Mouse (Mus musculus) limb, embryonic 14.5 days (tissue): ENCODE measurements around the gene Mphosph10. TPM values are rescaled to one million over a fixed set of nuclear protein-coding genes. Genes with fewer than 3 reads are reported as not detected.
A peak's percentile ranks its signal among the peaks of the same experiment; 100 is the strongest.

Experiments
- ATAC-seq: fragments of 200-750 bp; cut with Nextera tagmentation; 2 replicates; pipeline ENCODE4 v1.8.0; 2017; ENCODE audit warnings: low read depth, moderate number of reproducible peaks, moderate TSS enrichment; ENCODE audit not compliant: low FRiP score
- DNase-seq: peaks from one replicate; pipeline ENCODE4 v3.0.0-alpha.2; 2015; ENCODE audit warnings: low spot score
- H3K27ac ChIP-seq: fragments of 300-500 bp; sonication (generic); replicated peaks from 2 replicates; pipeline ENCODE4 v1.5.1; 2014; ENCODE audit warnings: low read depth, mild to moderate bottlenecking, low read length, moderate library complexity, mixed read lengths
- H3K27me3 ChIP-seq: fragments of 300-500 bp; sonication (generic); 2 replicates; pipeline ENCODE4 v1.6.1; 2014; ENCODE audit warnings: low read length, mixed read lengths; ENCODE audit not compliant: control insufficient read depth, insufficient read depth
- H3K36me3 ChIP-seq: fragments of 300-500 bp; sonication (generic); 2 replicates; pipeline ENCODE4 v1.6.1; 2014; ENCODE audit warnings: mild to moderate bottlenecking, low read length, moderate library complexity, mixed read lengths; ENCODE audit not compliant: control insufficient read depth, insufficient read depth
- H3K4me1 ChIP-seq: fragments of 300-500 bp; sonication (generic); 2 replicates; pipeline ENCODE4 v1.6.1; 2014; ENCODE audit warnings: antibody characterized with exemption, low read length, mixed read lengths; ENCODE audit not compliant: control insufficient read depth, insufficient read depth
- H3K4me2 ChIP-seq: fragments of 300-500 bp; sonication (generic); replicated peaks from 2 replicates; pipeline ENCODE4 v1.6.1; 2014; ENCODE audit warnings: low read depth, mild to moderate bottlenecking, low read length, moderate library complexity; ENCODE audit not compliant: severe bottlenecking
- H3K4me3 ChIP-seq: fragments of 300-500 bp; sonication (generic); replicated peaks from 2 replicates; pipeline ENCODE4 v1.5.1; 2014; ENCODE audit warnings: low read length
- H3K9ac ChIP-seq: fragments of 300-500 bp; sonication (generic); 2 replicates; pipeline ENCODE4 v1.6.1; 2014; ENCODE audit warnings: mild to moderate bottlenecking, low read depth, low read length, moderate library complexity; ENCODE audit not compliant: severe bottlenecking
- H3K9me3 ChIP-seq: fragments of 300-500 bp; sonication (generic); 2 replicates; pipeline ENCODE4 v1.6.1; 2016; ENCODE audit warnings: low read length; ENCODE audit not compliant: control insufficient read depth
- POLR2A ChIP-seq: fragments of 200-500 bp; IDR thresholded peaks from 2 replicates; pipeline ENCODE4 v1.8.0; 2012; ENCODE audit warnings: inconsistent platforms, mild to moderate bottlenecking, moderate library complexity, borderline replicate concordance; ENCODE audit not compliant: insufficient read depth, insufficient read length; ENCODE audit errors: extremely low read depth
- WGBS: fragments of 180-500 bp; shearing (Covaris S2); extraction: QIAGEN DNeasy Blood & Tissue Kit; methylation state at CpG from one replicate; pipeline ENCODE4 v1.1.7; 2014; 5-methylcytosine and 5-hydroxymethylcytosine counted together
- polyA plus RNA-seq, 2 experiments: library from polyadenylated mRNA; depleted of rRNA in 1 of 2; stranded (reverse) in 1 of 2; unstranded in 1 of 2; fragments of >200 nt; fragmentation: Nextera tagmentation in 1 of 2; extraction: Ambion mirVana in 1 of 2; gene quantifications; 2 replicates each; pipeline versions ENCODE4 v1.2.1 to v1.2.3; 2012 to 2014

Mphosph10 gene
- polyA plus RNA-seq (2012; rRNA removed) (8.7 and 20.6 TPM in 2 replicates), polyA plus RNA-seq (2014; fragmentation: Nextera tagmentation; extraction: Ambion mirVana) (38.9 and 39.6 TPM in 2 replicates)

DNA sequence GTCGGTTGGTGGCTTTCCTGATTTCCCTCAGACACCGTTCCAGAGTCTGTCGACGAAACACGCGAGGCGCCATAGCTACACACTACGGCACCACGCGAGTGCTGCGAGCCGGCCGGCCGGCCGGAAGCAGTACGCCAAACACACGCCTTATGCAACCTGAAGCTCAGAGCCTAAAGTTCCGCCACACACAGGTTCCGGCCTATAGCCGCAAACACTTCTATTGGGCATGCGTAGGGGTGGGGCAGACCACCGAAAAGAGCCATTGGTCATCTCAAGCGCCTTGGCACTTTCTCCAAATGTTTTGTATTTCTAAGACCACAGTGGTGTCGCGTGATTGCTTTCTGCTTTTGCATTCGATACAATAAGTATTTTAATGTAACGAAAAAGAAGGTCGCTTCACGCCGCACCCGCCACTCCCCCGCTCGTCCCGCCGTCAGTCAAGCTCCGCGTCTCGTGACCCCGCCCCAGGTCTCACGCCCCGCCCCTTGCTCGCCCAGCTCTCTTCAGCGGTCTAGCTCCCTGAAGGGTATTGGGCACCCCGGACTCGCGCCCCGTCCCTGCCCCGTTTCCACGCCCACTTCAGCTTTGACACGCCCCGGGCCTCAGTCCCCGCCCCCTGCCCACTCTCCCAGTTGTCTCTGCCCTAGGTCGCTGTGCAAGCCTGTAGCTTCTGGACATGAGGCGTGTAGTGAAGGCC, at the start of gene Mphosph10, which contains the start of gene Mcee:
TSS of gene Mphosph10 (minus strand) at position 147 of the 697 bp plus-strand sequence.
TSS of gene Mcee (plus strand) at position 486 of the 697 bp plus-strand sequence.
- ATAC-seq (peak; percentile 99), DNase-seq (peak; percentile 93)
- Histone ChIP-seq H3K9ac (peak within 1 kb of the TSS; percentile 72), H3K27me3 (no peaks in the 10 kb centered on the region), H3K4me3 (peak within 1 kb of the TSS; percentile 74), H3K4me1 (peaks cover 4% of the 10 kb centered on the region; the same call in 1 of the 2 replicates), H3K36me3 (peaks cover 23% of the 10 kb centered on the region), H3K4me2 (peak within 1 kb of the TSS; percentile 94), H3K9me3 (no peaks in the 10 kb centered on the region), H3K27ac (peak within 1 kb of the TSS; percentile 85)
- under 1% methylated on average over 54 of the region's 54 CpGs for WGBS
- peak; percentile 90; the same call in 1 of the 2 replicates for TF ChIP-seq POLR2A

DNA sequence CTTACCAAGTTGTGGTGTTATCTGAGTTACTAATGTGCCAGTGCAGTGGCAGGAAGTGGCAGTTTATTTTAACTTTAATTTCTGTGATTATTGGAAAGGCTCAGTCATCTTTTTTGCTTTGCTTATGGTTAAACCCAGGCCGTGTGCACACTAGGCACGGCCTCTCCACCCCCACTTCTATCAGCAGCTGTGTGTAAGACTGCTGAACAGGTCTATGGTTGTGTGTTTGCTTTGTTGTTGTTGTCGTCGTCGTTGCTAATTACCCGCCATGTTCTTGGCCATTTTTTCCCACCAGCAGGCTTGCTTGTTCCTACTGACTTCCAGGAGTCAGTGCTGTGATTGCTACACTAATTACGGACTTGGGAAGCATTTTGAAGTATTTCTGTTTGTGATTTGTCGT, 48.5 kb upstream of the Mphosph10 start:
- Histone ChIP-seq H3K27ac (no peak overlapping the region), H3K4me2 (no peak overlapping the region), H3K36me3 (no peaks in the 10 kb centered on the region), H3K9ac (no peak overlapping the region), H3K9me3 (no peaks in the 10 kb centered on the region), H3K27me3 (no peaks in the 10 kb centered on the region), H3K4me3 (no peak overlapping the region), H3K4me1 (no peaks in the 10 kb centered on the region)
- ATAC-seq: no peak
- 80% methylated on average over 8 of the region's 8 CpGs for WGBS
- no peak for TF ChIP-seq POLR2A
- DNase-seq: no peak

DNA sequence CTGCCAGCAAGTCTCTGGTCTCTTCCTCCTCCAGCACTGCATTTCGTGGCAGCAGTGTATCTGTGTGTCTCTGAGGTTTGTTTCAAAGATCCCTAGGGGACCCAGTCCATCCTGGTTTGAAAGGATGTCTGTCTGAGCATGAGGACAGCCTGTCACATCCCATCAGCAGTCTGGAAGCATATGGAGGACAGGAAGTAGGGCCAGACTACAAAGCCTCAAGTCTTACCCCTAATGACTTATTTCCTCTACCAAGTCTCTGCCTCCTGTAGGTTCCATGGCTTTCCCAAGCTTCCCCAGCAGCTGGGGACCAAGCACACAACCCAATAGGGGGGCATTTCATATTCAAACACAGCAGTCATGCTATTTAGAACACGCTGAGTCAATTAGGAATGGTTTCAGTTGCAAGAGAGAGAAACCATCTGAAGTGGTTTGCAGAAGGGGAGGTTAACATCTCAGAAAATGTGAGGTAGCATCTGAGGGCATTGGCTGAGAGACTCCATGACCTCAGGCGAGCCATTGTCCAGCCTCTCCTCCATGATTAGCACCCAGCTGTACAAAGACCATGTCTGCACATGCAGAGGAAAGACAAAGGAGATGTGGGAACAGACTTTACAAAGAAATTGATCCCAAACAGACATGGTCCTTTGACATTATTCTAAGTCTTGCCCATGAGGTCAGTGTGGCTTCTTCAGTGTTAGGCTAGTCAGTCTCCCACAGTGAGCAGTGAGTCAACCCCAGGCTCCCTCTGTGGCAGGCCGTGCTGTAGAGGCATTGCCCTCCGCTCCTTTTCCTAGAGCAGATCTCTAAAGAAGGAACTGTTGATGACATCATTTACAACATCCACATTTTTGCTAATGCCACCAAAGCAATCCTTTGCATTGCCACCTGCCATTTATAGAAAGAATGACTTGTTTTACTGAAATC, 47.8 kb upstream of the Mphosph10 start:
- H3K4me1 ChIP-seq: no peaks in the 10 kb centered on the region

DNA sequence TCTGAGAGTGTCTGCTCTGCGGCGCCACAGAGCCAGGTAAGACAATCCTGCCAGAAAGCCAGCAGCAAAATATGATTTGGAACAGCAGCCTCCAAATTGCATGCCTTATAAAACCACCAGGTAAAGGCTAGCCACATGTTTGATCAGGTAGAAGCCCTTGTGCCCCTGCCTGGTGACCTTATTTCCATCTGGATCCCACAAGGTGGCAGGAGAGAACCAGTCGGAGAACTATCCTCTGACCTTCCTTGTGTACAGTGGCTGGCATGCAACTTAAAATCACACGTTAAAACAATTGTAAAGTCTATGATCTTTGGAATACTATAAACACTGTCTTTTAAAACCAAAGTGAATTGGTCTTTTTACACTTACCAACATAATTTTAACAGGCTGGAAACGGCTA, 32.8 kb upstream of the Mphosph10 start:
- Histone ChIP-seq H3K36me3 (no peaks in the 10 kb centered on the region), H3K4me3 (no peak overlapping the region), H3K4me2 (no peak overlapping the region), H3K9ac (no peak overlapping the region), H3K9me3 (no peaks in the 10 kb centered on the region), H3K27ac (no peak overlapping the region), H3K27me3 (no peaks in the 10 kb centered on the region), H3K4me1 (no peaks in the 10 kb centered on the region)
- 53% methylated on average over 5 of the region's 5 CpGs for WGBS
- ATAC-seq: no peak
- no peak for TF ChIP-seq POLR2A
- DNase-seq: no peak

More for the DNA sequence above, 47.8 kb upstream of the Mphosph10 start:
- Histone ChIP-seq H3K36me3 (no peaks in the 10 kb centered on the region), H3K27me3 (no peaks in the 10 kb centered on the region), H3K9me3 (no peaks in the 10 kb centered on the region), H3K4me3 (no peak overlapping the region), H3K4me2 (no peak overlapping the region), H3K9ac (no peak overlapping the region), H3K27ac (no peak overlapping the region)
- no peak for ATAC-seq
- DNase-seq: no peak
- 60% methylated on average over 5 of the region's 5 CpGs for WGBS
- no peak for TF ChIP-seq POLR2A

DNA sequence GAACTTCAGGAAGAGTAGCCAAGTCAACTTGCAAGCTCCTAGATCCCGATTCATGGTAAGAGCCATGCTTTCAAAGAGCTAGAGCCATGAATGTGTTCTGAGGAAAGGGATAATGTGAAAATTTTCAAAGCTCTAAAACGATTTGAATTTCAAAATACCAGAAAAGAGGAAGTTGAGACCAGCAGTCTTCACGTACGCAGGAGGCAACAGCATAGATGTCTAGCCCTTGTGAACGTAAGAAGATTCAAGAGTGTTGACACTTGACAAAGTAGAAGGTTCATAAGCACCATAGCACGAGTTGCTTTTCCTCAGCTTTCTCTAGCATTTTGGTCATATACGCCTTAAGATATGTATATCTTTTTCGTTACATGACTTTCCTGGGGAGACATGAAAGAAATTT, 11.9 kb upstream of the Mphosph10 start:
- WGBS: 93% methylated on average over 8 of the region's 8 CpGs
- Histone ChIP-seq H3K9ac (no peak overlapping the region), H3K4me2 (no peak overlapping the region), H3K9me3 (no peaks in the 10 kb centered on the region), H3K4me1 (no peaks in the 10 kb centered on the region), H3K27ac (no peak overlapping the region), H3K27me3 (no peaks in the 10 kb centered on the region), H3K36me3 (no peaks in the 10 kb centered on the region; the same call in 1 of the 2 replicates), H3K4me3 (no peak overlapping the region)
- no peak for ATAC-seq
- no peak for DNase-seq
- no peak for TF ChIP-seq POLR2A
